Mouse (Mus musculus): ENCODE measurements around the gene Prr13. TPM values are rescaled to one million over a fixed set of nuclear protein-coding genes. Genes with fewer than 3 reads are reported as not detected.

Prr13 gene
- total and polyA plus RNA-seq, 3 experiments: 78.6 to 254 (median 86.0) TPM

- no peaks in the 10 kb centered on the region for H3K9me3 ChIP-seq (replicated peaks)
- ATAC-seq (ENCODE audit: extremely low read depth, insufficient number of reproducible peaks, low FRiP score, poor library complexity, severe bottlenecking) (no peak), DNase-seq (ENCODE audit: low spot score) (no peak)
- TF ChIP-seq CTCF (IDR thresholded peaks at IDR 0.05; ENCODE audit: low read depth, low read length) (no peak), POLR2AphosphoS5 (IDR thresholded peaks at IDR 0.05; ENCODE audit: insufficient replicate concordance, low read depth, low read length) (no peak), TAL1 (conservative IDR thresholded peaks at IDR 0.05; ENCODE audit: low read depth, low read length) (no peak), GATA2 (IDR thresholded peaks at IDR 0.05; ENCODE audit: borderline replicate concordance, low read depth, low read length) (no peak), GATA1 (IDR thresholded peaks at IDR 0.05; ENCODE audit: borderline replicate concordance, low read length) (no peak)
- H3K27me3 ChIP-seq (ENCODE audit: insufficient read depth, low read length): no peaks in the 10 kb centered on the region
- no peak overlapping the region for H3K4me3 ChIP-seq (ENCODE audit: low read depth, low read length)
- peaks cover 97% of the 10 kb centered on the region for H3K36me3 ChIP-seq (replicated peaks)
- peaks cover 26% of the 10 kb centered on the region for H3K4me1 ChIP-seq (ENCODE audit: insufficient read depth, low read depth, low read length)
Observed at GRCm38 (mm10) chr15:102498322-102498721, 39.5 kb downstream of the Prr13 start.

GRCm38 (mm10) chr15:102499370-102499769, 40.5 kb downstream of the Prr13 start:
- no peaks in the 10 kb centered on the region for H3K9me3 ChIP-seq (replicated peaks)
- H3K4me1 ChIP-seq (ENCODE audit: insufficient read depth, low read depth, low read length): peaks cover 23% of the 10 kb centered on the region
- no peak for ATAC-seq (ENCODE audit: extremely low read depth, insufficient number of reproducible peaks, low FRiP score, poor library complexity, severe bottlenecking)
- no peak overlapping the region for H3K4me3 ChIP-seq (ENCODE audit: low read depth, low read length)
- H3K27me3 ChIP-seq (ENCODE audit: insufficient read depth, low read length): no peaks in the 10 kb centered on the region
- DNase-seq (ENCODE audit: low spot score): no peak
- TF ChIP-seq GATA1 (IDR thresholded peaks at IDR 0.05; ENCODE audit: borderline replicate concordance, low read length) (no peak), GATA2 (IDR thresholded peaks at IDR 0.05; ENCODE audit: borderline replicate concordance, low read depth, low read length) (no peak), POLR2AphosphoS5 (IDR thresholded peaks at IDR 0.05; ENCODE audit: insufficient replicate concordance, low read depth, low read length) (no peak), TAL1 (conservative IDR thresholded peaks at IDR 0.05; ENCODE audit: low read depth, low read length) (no peak), CTCF (IDR thresholded peaks at IDR 0.05; ENCODE audit: low read depth, low read length) (no peak)
- peaks cover 97% of the 10 kb centered on the region for H3K36me3 ChIP-seq (replicated peaks)

- Histone ChIP-seq H3K4me3 (ENCODE audit: low read depth, low read length) (no peak overlapping the region), H3K9me3 (replicated peaks) (no peaks in the 10 kb centered on the region), H3K36me3 (replicated peaks) (peaks cover 95% of the 10 kb centered on the region), H3K4me1 (ENCODE audit: insufficient read depth, low read depth, low read length) (peaks cover 23% of the 10 kb centered on the region), H3K27me3 (ENCODE audit: insufficient read depth, low read length) (no peaks in the 10 kb centered on the region)
- TF ChIP-seq GATA1 (IDR thresholded peaks at IDR 0.05; ENCODE audit: borderline replicate concordance, low read length) (no peak), POLR2AphosphoS5 (IDR thresholded peaks at IDR 0.05; ENCODE audit: insufficient replicate concordance, low read depth, low read length) (no peak), TAL1 (conservative IDR thresholded peaks at IDR 0.05; ENCODE audit: low read depth, low read length) (no peak), CTCF (IDR thresholded peaks at IDR 0.05; ENCODE audit: low read depth, low read length) (no peak)
- no peak for DNase-seq (ENCODE audit: low spot score)
- no peak for ATAC-seq (ENCODE audit: extremely low read depth, insufficient number of reproducible peaks, low FRiP score, poor library complexity, severe bottlenecking)
Observed at GRCm38 (mm10) chr15:102499851-102500250, 41.0 kb downstream of the Prr13 start.

- TF ChIP-seq CTCF (IDR thresholded peaks at IDR 0.05; ENCODE audit: low read depth, low read length): no peak
- TF ChIP-seq GATA1 (IDR thresholded peaks at IDR 0.05; ENCODE audit: borderline replicate concordance, low read length): no peak
- no peak for TF ChIP-seq GATA2 (IDR thresholded peaks at IDR 0.05; ENCODE audit: borderline replicate concordance, low read depth, low read length)
- no peak for TF ChIP-seq TAL1 (conservative IDR thresholded peaks at IDR 0.05; ENCODE audit: low read depth, low read length)
- TF ChIP-seq POLR2AphosphoS5 (IDR thresholded peaks at IDR 0.05; ENCODE audit: insufficient replicate concordance, low read depth, low read length): no peak
- peaks cover 29% of the 10 kb centered on the region for H3K4me1 ChIP-seq (ENCODE audit: insufficient read depth, low read depth, low read length)
- DNase-seq (ENCODE audit: low spot score) (no peak), ATAC-seq (ENCODE audit: extremely low read depth, insufficient number of reproducible peaks, low FRiP score, poor library complexity, severe bottlenecking) (no peak)
- H3K27me3 ChIP-seq (ENCODE audit: insufficient read depth, low read length): no peaks in the 10 kb centered on the region
- H3K4me3 ChIP-seq (ENCODE audit: low read depth, low read length): no peak overlapping the region
- H3K9me3 ChIP-seq (replicated peaks): no peaks in the 10 kb centered on the region
- H3K36me3 ChIP-seq (replicated peaks): peaks cover 95% of the 10 kb centered on the region
Observed at GRCm38 (mm10) chr15:102500479-102500878, 41.7 kb downstream of the Prr13 start.

GRCm38 (mm10) chr15:102501084-102501814, 42.4 kb downstream of the Prr13 start:
- TF ChIP-seq TAL1 (conservative IDR thresholded peaks at IDR 0.05; ENCODE audit: low read depth, low read length): no peak
- no peak for TF ChIP-seq POLR2AphosphoS5 (IDR thresholded peaks at IDR 0.05; ENCODE audit: insufficient replicate concordance, low read depth, low read length)
- TF ChIP-seq GATA1 (IDR thresholded peaks at IDR 0.05; ENCODE audit: borderline replicate concordance, low read length): no peak
- no peak for TF ChIP-seq CTCF (IDR thresholded peaks at IDR 0.05; ENCODE audit: low read depth, low read length)
- TF ChIP-seq GATA2 (IDR thresholded peaks at IDR 0.05; ENCODE audit: borderline replicate concordance, low read depth, low read length): no peak
- H3K4me3 ChIP-seq (ENCODE audit: low read depth, low read length): no peak overlapping the region
- no peaks in the 10 kb centered on the region for H3K27me3 ChIP-seq (ENCODE audit: insufficient read depth, low read length)
- ATAC-seq (ENCODE audit: extremely low read depth, insufficient number of reproducible peaks, low FRiP score, poor library complexity, severe bottlenecking) (no peak), DNase-seq (ENCODE audit: low spot score) (no peak)
- H3K9me3 ChIP-seq (replicated peaks): no peaks in the 10 kb centered on the region
- H3K36me3 ChIP-seq (replicated peaks): peaks cover 93% of the 10 kb centered on the region
- peaks cover 35% of the 10 kb centered on the region for H3K4me1 ChIP-seq (ENCODE audit: insufficient read depth, low read depth, low read length)

GRCm38 (mm10) chr15:102502254-102502840, 43.5 kb downstream of the Prr13 start:
- ATAC-seq (ENCODE audit: extremely low read depth, insufficient number of reproducible peaks, low FRiP score, poor library complexity, severe bottlenecking) (no peak), DNase-seq (ENCODE audit: low spot score) (no peak)
- no peak overlapping the region for H3K4me3 ChIP-seq (ENCODE audit: low read depth, low read length)
- no peaks in the 10 kb centered on the region for H3K9me3 ChIP-seq (replicated peaks)
- no peaks in the 10 kb centered on the region for H3K27me3 ChIP-seq (ENCODE audit: insufficient read depth, low read length)
- H3K36me3 ChIP-seq (replicated peaks): peaks cover 84% of the 10 kb centered on the region
- TF ChIP-seq CTCF (IDR thresholded peaks at IDR 0.05; ENCODE audit: low read depth, low read length) (no peak), GATA2 (IDR thresholded peaks at IDR 0.05; ENCODE audit: borderline replicate concordance, low read depth, low read length) (no peak)
- H3K4me1 ChIP-seq (ENCODE audit: insufficient read depth, low read depth, low read length): peaks cover 35% of the 10 kb centered on the region
